Mouse (Mus musculus) hematopoietic stem cell, adult 5-6 weeks (primary cell): Measurements from ENCODE around the gene Gm45062. TPM values are rescaled to one million over a fixed set of nuclear protein-coding genes. Genes with fewer than 3 reads are reported as not detected.
"Not testable (repeated sequence)": the region's sequence is repeated elsewhere in the genome, so short reads cannot be mapped to it uniquely, and the experiment has no call there.

Experiments used
- ATAC-seq, 2 experiments: fragments of 125-278 bp in 1 of 2; replicated peaks in 1 of 2; 2 replicates each; pipeline ENCODE4 v1.8.0; 2016 to 2017; ENCODE audit warnings: inconsistent platforms in 2 of 2, mild to moderate bottlenecking in 2 of 2, moderate number of reproducible peaks in 2 of 2, low read depth in 1 of 2, moderate TSS enrichment in 1 of 2; ENCODE audit not compliant: low FRiP score in 2 of 2, poor library complexity in 2 of 2, severe bottlenecking in 2 of 2, insufficient read depth in 1 of 2, low TSS enrichment in 1 of 2
- total RNA-seq: library from RNA; stranded (forward); fragments of 172-1452, 232-1000 nt; gene quantifications from 2 replicates; pipeline ENCODE4 v1.2.3, GENCODE M21; 2017

Gene Gm45062
- total RNA-seq, 1 experiment from 2014 or later, result 4.7 TPM

DNA sequence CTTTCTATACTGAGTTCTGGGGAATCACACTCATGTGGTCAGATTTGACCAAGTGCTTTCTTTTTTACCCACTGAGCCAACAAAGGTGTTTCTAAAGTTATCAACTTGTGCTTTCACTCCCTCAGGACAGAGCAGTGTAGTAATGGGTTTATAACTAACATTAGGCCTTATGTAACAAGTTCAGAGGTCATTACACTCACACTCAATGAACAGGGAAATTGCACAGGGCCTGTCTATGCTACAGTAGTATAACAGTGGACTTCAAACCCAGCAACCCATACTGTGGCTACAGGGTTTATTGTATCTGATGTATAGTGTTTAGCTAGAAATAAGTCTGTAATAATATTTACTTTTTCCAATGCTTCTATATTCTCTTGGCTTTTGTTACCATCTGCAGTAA is 247.4 kb downstream of the Gm45062 start:
- ATAC-seq, result no peak

DNA sequence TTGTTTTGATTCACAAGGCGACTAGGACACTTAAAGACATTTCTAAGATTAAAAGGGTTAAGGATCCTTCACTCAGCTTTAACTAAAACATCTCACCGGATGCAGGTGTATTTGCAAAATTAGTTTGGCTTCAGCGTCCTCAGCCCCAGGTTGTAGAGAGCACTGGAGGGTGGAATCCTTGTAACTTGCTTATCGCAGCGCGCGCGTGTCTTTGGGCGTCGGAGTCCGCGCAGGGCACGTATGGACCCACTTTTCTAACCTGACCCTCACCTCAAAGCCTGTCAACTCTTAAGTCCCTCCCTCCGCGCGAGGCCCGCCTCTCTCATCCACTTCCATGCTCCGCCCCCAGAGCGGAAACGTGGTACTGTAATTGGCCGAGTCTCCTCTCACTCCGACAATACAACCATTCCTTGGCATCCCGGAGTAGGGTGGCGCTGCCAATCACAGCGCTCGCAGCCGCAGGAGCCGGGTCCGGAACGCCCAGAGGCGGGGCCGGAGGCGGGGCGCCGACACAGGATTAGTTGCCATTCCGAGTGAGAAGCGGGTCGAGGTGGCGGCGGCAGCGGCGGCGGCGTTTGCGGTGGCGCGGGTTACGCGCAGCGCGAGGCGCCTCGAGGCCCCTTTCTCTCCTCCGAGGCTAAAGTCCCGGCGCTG is 249.8 kb downstream of the Gm45062 start:
- ATAC-seq, result peak; percentile 98 to 99

DNA sequence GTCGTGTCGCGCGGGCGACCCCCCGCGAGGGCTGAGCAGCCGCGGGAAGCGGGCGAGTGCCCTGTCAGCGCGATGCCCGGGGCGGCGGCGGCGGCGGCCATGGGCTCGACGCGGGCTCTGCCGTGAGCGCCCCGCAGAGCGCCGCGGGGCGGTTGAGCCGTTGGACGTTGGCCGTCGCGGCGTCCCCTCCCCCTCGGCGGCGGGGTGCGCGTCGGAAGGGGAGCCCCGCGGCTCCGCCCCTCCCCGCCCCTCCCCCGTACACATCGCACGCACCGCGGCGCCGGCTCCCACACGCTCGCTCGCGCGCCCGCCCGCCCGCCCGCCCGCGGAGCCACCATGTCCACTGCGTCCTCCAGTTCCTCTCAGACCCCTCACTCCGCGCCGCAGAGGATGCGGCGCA is 250.3 kb downstream of the Gm45062 start, which contains the start of gene Glcci1:
Gene Glcci1 (plus strand): TSS at position 50 of the 400 bp plus-strand sequence.
- ATAC-seq, result 0 out of 4 replicates have a peak, but pooled peaks of 1 of the 2 experiments have one; percentile 5

DNA sequence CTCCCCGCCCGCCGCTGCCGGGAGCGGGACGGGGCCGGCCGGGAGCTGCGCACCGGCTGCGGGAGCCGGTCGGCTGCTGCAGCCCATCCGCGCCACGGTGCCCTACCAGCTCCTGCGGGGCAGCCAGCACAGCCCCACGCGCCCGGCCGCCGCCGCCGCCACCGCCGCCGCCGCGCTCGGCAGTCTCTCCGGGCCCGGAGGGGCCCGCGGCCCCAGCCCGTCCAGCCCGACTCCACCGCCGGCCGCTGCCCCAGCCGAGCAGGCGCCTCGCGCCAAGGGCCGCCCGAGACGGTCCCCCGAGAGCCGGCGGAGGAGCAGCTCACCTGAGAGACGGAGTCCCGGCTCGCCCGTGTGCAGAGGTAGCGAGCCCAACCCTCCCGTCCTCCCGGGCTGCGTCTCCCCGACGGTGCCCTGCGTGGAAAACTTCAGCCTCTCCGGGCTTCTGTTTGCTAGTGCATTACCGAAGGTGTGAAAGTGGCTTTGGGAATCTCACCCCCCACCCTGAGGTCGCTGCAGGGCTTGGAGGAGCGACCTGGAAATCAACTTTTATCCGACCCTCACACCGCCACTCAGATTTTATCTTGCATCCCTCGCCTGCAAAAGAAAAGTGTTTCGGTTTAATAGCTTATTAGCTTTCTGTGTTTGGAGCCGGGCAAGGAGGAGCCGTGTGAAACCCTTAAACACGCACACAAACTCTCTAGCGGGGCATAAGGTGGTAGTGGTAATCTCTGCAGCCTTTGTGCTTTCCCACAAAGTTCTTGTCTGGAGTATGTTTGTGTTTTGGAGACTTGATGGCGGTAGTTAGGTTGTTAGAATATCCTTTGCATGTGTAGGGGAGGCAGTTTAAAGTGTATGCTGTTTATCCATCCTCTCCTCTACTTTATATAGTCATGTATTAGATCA is 251.0 kb downstream of the Gm45062 start:
- ATAC-seq, result peak; percentile 5 to 19; a peak in 3 of 4 replicates

DNA sequence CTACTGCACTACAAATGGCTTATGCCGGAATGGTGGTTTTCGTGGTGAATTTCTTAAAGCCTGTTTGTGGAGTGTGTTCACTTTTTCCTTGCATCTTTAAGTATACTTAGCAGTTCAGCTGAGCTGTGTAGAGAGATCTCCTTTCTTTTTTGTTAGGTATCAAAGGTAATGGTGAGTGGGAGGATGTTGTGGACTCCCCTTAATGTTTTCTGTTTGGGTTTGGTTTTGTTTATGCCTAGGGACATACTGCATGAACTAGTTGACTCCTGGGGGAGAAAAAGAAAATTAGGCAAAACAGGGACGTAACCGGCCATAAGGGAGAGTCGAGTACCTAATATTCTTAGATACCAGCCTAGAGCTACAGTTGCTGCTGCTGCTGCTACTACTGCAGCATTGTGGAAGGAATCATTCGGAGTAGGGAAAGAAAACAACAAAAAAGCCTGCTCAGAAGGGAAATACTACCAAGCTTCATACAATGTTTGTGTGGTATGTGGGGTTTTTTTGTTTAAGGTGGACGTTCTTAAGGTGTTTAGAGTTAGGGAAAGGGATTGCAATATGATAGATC is 251.7 kb downstream of the Gm45062 start:
- no peak for ATAC-seq

DNA sequence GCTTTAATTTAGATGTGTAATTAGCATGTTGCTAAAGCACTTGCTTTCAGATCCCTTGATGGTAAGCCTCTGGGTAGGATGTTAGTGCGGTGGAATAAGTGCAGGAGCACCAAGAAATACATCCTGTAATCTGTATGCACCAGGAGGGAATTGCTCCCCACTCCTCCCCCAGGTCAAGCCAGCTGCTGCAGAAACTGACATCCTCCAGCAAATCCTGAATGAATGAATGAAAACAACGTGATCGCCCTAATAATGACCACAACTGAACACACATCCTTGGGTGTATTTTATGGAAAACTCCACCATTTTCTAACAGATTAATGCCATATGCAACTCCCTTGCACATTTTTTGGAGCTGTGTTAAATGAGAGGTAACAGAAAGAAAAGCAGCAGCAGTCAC is 252.2 kb downstream of the Gm45062 start:
- ATAC-seq, result no peak

DNA sequence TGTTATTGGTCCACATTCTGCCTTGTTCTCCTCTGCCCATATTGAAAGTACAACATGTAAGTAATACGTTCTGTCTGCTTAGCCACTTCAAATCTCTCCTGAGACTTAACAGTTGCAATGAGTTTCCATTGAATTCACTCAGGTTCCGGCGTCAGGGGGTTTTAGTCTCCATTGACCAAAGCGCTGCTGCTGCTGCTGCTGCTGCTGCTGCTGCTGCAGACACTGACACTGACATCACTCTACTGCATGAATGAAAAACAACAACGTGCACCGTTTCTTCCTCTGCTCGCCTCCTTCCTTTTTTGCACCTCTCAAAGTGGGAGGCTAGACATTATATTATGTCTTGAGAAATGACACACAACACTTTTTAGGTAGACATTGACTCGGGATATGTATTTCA is 253.2 kb downstream of the Gm45062 start:
- ATAC-seq, result no peak

DNA sequence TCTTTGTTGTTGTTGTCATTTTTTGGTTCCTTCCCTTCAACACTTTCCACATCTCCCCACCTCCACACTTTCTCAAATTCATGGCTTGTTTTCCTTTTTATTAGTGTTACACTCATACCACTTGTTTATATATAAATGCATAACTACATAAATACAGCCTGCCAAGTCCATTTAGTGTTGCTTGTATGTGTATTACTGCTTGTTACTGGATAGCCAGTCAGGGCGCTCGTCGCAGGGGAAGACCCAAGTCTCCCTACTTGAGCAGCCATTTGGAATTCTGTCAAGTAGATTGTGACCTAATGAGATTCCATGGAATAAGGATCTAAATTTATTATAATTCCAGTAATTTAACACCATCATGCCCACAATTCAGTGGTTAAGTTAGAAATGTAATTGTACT is 260.4 kb downstream of the Gm45062 start:
- no peak for ATAC-seq

DNA sequence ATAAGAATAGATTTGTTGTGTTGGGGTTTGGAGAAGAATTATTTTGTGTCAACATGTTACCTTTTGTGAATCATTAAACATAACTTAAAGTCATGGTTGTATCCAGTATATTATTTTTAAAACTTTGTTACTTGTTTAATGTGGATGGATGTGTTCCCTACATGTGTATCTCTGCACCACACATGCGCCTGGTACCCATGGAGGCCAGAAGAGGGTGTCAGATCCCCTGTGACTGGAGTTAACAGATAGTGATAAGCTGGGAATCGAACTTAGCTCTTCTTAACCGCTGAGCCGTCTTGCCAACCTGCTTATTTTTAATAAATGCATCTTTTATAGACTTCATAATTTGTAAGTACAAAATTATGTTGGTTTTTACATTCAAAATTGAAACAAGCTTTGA is 262.0 kb downstream of the Gm45062 start:
- no peak for ATAC-seq

DNA sequence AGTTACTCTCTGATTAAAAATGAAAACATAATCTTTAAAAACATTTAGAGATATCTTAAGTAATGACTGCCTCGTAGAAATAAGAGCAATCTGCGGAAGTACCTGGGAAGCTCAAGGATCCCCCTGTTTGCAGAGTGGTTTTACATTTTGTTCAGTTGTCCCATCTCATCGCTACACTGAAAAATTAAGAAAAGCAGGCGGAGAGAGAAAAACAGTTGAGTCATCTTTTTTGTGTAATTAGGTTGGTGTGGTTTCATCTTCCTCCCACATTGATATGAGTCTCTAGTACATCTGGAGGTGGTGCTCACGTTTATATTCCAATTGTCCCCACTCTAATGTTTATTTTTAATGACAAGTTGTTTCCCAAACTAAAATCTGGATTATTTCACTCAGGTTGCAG is 265.5 kb downstream of the Gm45062 start:
- ATAC-seq, result no peak

DNA sequence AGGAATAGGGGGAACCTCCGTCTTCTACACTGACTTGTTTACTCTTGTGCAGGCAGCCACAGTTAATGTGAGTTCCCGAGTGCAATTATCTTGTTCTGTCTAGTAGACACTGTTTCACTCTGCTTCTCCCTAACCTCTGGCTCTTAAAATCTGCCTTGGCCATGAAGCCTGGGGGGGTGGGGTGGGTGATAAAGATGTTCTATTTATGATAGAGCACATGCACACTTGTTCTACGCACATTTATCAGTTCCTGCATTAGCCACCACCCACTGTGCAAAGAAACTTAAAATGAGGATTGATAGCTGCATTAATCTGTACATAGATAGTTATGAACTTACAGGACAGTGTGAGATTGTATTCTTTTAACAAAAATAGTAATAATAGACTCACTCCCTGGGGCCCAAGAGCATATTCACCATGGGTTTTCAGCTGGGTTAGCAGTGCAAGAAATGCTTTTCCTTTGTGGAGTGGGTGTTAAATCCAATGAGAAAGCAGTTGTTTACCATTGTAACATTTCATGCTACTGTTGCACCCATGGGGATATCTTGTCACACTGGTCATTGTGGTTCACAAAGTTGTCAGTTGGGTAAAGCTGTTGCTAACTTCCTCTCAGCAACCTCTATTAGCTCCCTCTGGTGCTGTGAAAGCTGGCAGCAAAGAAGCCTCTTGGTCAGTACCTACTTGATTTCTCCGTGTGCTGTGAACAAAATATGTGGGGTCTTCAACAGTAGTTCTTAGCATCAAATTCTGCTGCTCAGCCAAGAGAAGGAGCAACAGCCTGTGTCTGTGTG is 272.0 kb downstream of the Gm45062 start:
- peak; percentile 12 to 51; a peak in 1 of 4 replicates for ATAC-seq

DNA sequence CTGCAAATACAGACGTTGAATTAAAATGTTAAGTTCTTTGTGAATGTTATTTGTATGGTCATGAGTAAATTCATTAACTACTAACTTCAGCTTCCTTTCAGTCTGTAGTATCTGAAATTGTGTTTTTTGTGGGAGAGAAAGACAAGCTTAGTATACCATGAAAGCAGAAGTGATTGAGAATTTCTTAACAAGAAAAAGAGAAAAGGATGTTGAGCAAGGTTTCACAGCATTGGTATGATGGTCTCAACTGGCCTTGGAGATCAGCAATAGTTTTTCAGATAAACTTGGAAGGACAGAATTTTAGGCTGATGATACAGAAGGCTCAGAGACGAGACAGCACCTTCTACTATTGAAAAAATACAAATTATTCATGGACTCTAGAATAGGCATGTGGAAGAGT is 277.7 kb downstream of the Gm45062 start:
- no peak; a peak in 1 of 4 replicates for ATAC-seq

DNA sequence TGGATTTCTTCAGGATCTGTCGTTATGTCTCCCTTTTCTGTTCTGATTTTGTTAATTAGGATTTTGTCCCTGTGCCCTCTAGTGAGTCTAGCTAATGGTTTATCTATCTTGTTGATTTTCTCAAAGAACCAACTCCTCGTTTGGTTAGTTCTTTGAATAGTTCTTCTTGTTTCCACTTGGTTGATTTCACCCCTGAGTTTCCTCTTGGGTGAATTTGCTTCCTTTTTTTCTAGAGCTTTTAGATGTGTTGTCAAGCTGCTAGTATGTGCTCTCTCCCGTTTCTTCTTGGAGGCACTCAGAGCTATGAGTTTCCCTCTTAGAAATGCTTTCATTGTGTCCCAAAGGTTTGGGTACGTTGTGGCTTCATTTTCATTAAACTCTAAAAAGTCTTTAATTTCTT is 282.3 kb downstream of the Gm45062 start:
- not testable (repeated sequence) for ATAC-seq

DNA sequence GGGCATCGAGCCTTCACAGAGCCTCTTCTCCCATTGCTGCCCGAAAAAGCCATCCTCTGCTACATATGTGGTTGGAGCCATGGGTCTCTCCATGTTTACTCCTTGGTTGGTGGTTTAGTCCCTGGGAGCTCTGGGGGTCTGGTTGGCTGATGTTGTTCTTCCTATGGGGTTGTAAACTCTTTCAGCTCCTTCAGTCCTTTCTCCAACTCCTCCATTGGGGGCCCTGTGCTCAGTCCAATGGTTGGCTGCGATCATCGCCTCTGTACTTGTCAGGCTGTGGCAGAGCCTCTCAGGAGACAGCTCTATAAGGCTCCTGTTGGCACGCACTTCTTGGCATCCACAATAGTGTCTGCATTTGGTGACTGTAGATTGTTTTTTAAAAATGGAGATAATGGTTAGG is 285.6 kb downstream of the Gm45062 start:
- no peak for ATAC-seq

DNA sequence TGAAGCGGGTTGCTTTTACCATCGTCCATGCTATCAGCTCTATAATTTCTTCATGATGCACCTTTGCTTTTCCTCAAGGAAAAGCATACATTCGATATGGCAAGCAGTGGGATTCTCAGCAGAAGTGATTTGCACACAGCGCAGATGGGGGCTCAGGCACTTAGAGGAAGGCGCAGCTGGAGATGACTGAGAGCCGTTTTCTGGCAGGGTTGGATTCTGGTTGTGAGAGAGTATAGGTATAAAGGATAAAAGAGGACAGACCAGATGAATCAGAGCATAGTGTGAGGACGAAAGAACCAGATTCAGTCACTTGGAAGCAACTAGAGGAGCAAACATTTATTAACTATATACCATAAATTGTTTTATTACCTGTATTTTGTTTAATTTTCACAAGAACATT is 286.5 kb downstream of the Gm45062 start:
- no peak for ATAC-seq

DNA sequence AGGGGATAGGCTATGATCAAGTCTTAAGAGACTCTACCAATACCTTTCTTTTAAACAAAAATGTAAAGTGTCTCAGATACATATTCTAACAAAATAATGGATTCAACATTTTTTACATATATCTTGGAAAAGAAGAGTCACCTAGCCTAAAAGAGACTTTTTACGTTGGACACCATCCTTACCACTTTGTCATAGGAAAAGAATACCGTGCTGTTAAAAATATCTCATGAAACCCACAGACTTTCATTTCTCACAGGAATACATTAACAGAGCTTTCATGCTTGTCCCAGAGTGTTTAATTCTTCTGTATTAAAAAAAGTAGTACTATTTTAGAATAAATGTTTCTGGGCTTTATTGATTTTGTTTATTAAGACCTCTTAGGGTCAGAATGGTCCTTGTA is 291.9 kb downstream of the Gm45062 start:
- ATAC-seq, result no peak

DNA sequence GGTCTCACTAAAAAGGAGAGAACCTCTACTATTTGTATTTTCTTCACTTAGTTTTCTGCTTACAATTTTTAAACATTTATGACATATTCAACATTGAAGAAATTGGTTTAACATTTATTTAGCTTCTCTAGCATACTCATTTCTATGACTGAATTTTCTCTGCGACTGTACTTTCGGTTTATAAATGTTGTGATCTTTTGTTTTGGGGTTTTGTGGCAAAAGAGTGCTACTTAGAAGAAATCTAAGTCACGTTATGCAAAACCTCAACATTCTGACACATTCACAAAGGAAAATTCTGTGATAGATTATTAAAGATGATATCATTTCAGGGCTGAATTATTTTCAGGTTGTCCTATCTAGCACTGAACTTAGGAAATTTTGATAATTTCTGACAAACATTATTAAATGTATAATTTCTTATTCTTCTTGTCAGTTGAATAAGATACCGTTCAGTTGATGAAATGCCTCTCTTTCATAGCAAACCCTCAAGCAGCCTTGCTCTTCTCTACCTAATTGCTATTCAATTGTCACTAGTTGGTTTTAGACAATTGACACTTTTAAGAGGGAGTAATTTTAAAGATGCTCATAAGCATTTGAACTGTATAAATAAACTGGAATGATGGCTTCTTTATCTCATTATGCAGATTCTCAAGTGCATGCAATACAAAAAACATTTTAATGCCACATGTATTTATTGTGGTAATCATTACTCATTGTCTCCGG is 297.8 kb downstream of the Gm45062 start:
- ATAC-seq, result no peak
